Mouse (Mus musculus): Measurements from ENCODE around the gene Wdr49.

- TF ChIP-seq CEBPB (IDR thresholded peaks at IDR 0.05; ENCODE audit: low read depth), result no peak
- TF ChIP-seq CTCF (IDR thresholded peaks at IDR 0.05; ENCODE audit: control insufficient read depth, insufficient read depth, insufficient read length), result no peak
- no peak for TF ChIP-seq MAX (IDR thresholded peaks at IDR 0.05)
Observed at GRCm38 (mm10) chr3:75269978-75270377, 212.0 kb downstream of the Wdr49 start, which contains the start of gene Serpini2.

Measured in C2C12 (cell line).